Mouse (Mus musculus) T-helper 17 cell (primary cell): ENCODE measurements at regions not wholly inside any gene's neighbourhood (a gene's known extent, or its start where the extent isn't known, plus 50 kb on each side); places are given as distances from the start of the nearest gene placed in this dataset.

ENCODE experiments used
- in situ Hi-C, 2 experiments: fragments of 300-600 bp; cut with MboI, MseI; formaldehyde crosslinking; loops; 1 replicate in 1 of 2; 2 replicates in 1 of 2; pipeline ENCODE4 v1.15.1; 2025; ENCODE audit warnings: high pct_unique_total_duplicates in 2 of 2

DNA sequence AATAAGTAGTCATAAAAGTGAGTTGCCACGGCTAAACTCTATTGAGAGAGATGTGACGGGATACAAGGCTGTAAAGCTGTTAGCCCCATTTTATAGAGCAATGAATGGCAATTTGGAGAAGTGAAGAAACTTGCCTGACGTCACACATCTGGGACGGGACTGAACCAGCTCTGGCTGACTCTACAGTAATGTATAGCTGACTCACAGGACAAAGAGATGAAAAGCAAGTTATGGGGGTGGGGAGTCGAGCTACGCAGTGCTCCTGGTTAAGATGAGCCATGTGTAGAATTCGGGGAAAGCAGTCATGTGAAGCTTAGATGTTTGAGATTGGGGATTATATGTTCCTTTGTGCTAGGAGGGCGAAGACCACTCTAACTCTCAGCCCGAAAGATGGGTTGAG lies 72.2 kb upstream of the Boc start:
- in situ Hi-C loops = no loop called here

DNA sequence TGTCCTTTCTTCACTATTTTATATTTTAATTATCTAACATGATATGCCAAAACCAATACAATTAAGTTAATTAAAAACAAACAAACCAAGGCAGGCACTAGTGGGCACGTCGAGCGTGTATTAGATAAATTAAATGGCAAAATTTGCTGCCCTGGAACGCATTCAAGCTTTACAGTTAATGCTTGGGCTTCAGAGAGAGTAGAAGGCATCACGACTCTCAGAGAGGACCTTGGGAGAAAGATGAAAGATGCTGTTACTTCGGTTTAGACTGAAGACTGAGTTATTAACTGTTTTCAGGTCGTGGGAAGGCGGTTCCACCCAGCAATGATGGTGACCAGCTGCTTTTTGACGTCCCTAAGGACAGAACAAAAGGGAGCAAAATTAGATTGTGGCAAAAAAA lies 71.7 kb upstream of the Boc start:
- in situ Hi-C loops = no loop called here

- in situ Hi-C loops = no loop called here
Observed at GRCm38 (mm10) chr16:44629296-44630275, 70.9 kb upstream of the Boc start.

DNA sequence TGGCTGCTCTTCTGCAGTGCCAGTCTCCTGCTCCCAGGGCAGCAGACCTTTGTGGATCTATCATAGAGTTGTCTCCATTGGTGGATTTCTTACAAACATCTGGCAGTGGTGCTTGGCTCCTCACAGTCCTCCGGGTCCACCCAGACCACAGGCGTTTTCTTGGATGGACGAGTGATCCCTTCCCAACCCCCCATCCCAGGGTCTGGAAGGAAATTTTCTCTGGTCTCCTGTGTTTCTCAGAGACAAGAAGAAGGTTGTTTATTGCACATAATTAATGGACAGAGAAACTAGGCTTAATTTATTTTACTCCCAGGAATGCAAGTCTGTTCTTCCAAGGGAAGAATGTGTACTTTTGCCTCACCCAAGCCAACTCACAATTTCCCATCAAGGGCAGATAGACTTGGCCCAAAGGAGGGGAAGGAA lies 67.2 kb upstream of the Boc start:
- in situ Hi-C loops = no loop called here

- in situ Hi-C loops = no loop called here
Observed at GRCm38 (mm10) chr16:44625108-44625616, 66.5 kb upstream of the Boc start.

DNA sequence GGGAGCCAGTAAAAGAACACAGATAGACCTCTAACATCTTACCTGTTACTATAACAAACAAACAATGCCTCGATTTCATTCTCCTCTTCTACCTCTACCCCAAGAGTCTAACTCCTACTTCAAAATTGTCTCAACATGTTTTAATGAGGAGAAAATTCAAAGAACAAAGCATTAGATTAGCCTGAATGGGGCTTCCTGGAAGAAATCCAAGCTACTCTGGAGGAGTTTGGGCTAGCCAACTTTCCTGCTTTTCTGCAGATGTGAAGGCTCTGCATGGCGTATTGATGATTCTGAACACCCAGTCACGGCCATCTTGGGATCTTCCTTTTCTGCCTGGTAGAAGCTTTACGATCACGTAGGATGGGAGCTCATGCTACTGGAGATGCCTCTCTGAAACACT lies 62.9 kb upstream of the Boc start:
- in situ Hi-C loops = no loop called here

- in situ Hi-C loops = no loop called here
Observed at GRCm38 (mm10) chr16:44620536-44620935, 61.8 kb upstream of the Boc start.

GRCm38 (mm10) chr16:44619476-44620103 lies 60.9 kb upstream of the Boc start:
- in situ Hi-C loops = no loop called here

DNA sequence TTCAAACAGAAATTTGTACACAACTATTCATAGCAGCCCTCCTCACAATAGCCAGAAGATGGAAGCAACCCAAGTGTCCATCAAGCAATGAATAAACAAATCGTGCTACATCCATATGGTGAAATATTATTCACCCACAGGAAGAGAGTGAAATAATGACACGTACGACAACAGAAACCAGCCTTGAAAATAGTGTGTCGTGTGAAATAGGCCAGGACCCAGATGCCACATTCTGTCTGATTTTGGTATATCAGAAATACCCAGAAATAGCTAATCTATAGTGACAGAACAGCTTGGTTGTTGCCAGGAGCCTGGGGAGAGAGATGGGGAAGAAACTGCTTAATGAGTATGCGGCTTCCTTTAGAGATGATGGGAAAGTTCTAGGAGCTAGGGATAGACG lies 58.3 kb upstream of the Boc start:
- in situ Hi-C loops = no loop called here

DNA sequence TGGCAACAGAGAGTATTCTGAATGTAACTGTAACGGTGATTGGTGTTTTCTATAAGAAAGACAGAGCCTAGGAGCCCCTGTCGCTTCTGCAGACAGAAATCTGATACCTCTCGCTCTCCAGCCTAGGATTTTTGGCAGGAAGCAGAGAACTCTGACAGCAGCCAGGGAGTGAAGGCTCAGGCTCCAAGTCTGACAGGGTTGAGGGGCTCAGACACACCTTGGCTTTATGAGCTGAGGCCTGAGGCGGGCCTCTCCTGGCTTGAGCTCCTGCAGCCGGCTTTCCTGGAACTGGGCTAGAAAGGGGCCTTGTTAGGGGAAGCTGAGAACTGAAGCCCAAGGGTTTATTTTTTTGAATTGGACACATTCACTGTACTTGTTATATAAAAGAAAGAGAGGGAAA lies 57.7 kb upstream of the Boc start:
- in situ Hi-C loops = no loop called here

DNA sequence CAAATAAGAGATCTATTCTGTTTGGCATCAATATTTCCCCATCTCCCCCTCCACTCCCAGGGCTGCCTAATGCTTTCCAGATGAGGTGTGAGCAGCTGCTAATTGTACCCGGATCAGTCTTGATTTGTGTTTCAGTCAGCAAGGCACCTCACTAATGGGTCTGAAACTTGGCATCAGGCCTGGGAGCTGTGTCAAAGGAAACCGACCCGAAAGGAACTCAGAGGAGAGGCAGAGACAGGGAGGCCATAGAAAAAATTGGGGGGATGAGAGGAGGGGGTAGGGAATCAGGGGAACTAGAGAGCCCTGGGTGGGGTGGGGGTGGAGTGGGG lies 57.1 kb upstream of the Boc start:
- in situ Hi-C loops = no loop called here

GRCm38 (mm10) chr16:44615172-44615877 lies 56.6 kb upstream of the Boc start:
- in situ Hi-C loops = no loop called here

- in situ Hi-C loops = no loop called here
Observed at GRCm38 (mm10) chr16:44614235-44614634, 55.5 kb upstream of the Boc start.

DNA sequence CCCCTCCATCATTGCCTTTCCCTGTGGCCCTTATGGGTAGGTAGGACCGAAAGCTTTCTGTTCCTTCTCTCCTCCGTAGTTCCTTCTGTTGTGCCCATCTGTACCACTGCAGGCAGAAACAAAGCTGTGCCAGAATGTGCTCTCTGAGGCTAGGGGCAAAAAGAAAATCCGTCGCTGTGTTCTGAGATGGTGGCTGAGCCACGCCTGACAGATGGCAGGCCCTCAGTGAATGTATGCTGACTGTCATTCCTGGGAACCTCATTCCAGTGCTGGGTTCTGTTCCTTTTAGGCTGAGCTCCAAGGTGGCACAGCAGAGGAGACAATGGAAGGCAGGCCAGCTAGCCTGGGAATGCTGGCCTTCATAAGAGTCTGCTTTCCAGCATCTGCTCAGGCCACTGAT lies 54.0 kb upstream of the Boc start:
- in situ Hi-C loops = no loop called here

DNA sequence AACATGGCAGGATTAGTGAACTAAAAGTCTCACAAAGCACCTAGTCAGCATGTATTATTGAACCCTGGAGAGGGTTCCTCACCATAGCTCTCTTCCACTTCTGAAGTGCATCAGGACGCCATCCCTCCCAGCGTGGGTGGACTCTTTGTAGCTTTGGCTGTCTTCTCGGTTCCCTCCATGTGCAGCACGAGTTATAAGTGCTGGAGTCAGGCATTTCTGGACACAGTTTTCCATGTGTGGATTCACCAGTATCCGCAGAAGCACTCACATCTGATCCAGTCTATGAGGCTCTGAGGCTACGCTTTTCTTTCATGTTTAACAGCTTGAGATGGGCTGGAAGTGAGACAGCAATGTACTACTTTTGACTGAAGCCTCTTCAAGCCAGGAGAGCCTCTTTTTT lies 52.8 kb upstream of the Boc start:
- in situ Hi-C loops = no loop called here

- in situ Hi-C loops = no loop called here
Observed at GRCm38 (mm10) chr16:44608586-44608985, 49.9 kb upstream of the Boc start.
